Comparison of ENCODE assay signal across 30 mouse cellular contexts in the genomic region with DNA sequence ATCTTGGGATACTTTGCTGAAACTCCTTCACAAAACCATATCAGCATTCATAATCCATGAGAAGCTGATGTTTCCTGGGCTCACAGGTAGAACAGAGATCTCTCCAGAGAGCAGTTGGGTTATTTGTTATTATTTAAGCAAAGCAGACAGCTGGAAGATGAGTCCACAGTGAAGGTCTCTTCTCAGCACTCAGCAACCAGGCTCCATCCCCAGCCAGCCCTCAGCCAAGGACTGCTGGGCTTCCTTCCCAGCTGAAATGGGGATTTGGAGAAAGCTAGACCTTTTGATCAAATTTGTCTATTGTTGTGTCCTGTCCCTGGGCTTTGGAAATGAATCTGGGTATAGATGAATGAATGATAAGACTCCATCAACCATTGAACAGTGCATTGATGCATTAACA.
DNase-seq lines count a peak whose midpoint lies in the region; ATAC-seq lines count a peak whose summit lies in the region.
"Had no signal": no experiment of that assay in that cellular context is flagged by ENCODE, and none has a peak within 500 bp of the region (broad histone marks: within the 10 kb centered on the region; RNA-seq: fewer than 3 reads in every experiment).

No protein-coding gene starts in this region.

- no peak overlapping the region for H3K9ac ChIP-seq in heart, embryonic 12.5 days
- H3K9ac ChIP-seq: embryonic facial prominence, embryonic 13.5 days; forebrain, embryonic 13.5 days; heart, embryonic 13.5 days; hindbrain, embryonic 14.5 days had no signal

- 0 out of 2 replicates have a peak, but pooled peaks cover 3% of the 10 kb centered on the region for H3K4me1 ChIP-seq in heart, embryonic 12.5 days (replicated peaks)
- H3K4me1 ChIP-seq: embryonic facial prominence, embryonic 10.5 days; embryonic facial prominence, embryonic 13.5 days had no signal

- H3K4me2 ChIP-seq in heart, embryonic 12.5 days: no peak overlapping the region
- H3K4me2 ChIP-seq: embryonic facial prominence, embryonic 13.5 days; forebrain, embryonic 13.5 days; heart, embryonic 13.5 days; hindbrain, embryonic 14.5 days had no signal

- H3K36me3 ChIP-seq in heart, embryonic 12.5 days: no peaks in the 10 kb centered on the region
- H3K36me3 ChIP-seq: embryonic facial prominence, embryonic 10.5 days; embryonic facial prominence, embryonic 13.5 days; forebrain, embryonic 10.5 days; heart, embryonic 13.5 days had no signal

- no peak overlapping the region for H3K4me3 ChIP-seq in heart, embryonic 12.5 days
- H3K4me3 ChIP-seq: embryonic facial prominence, embryonic 10.5 days; embryonic facial prominence, embryonic 13.5 days; erythroblast, embryonic 14.5 days; forebrain, embryonic 10.5 days; forebrain, embryonic 13.5 days; heart, embryonic 13.5 days had no signal

- ATAC-seq in heart, embryonic 12.5 days (ENCODE audit: insufficient number of reproducible peaks, low FRiP score): no peak
- ATAC-seq: forebrain, embryonic 13.5 days; forebrain, embryonic 16.5 days; hindbrain, postnatal 0 days; inflammation-experienced regulatory T-cells, adult 6 months; intestine, embryonic 16.5 days; Patski had no signal

- H3K27ac ChIP-seq in heart, embryonic 12.5 days (ENCODE audit: poor library complexity, severe bottlenecking): no peak overlapping the region
- H3K27ac ChIP-seq: embryonic facial prominence, embryonic 10.5 days; embryonic facial prominence, embryonic 13.5 days; forebrain, embryonic 10.5 days; forebrain, embryonic 13.5 days; heart, embryonic 13.5 days; hindbrain, embryonic 14.5 days; hindbrain, postnatal 0 days had no signal

- DNase-seq in cerebellum, postnatal 14 days: peak; percentile 29 to 42
- DNase-seq in cerebellum, adult 11 months: no peak
- DNase-seq in heart, adult 11 months: peak; percentile 73
- DNase-seq in gastrocnemius, postnatal 25 days: peak; percentile 16
- DNase-seq in ovary, postnatal 14 days (ENCODE audit: low spot score): no peak
- DNase-seq: adrenal gland, adult 2 months; adrenal gland, postnatal 14 days; B cell, adult 2 months; cerebellum, adult 11-12 months; cerebellum, adult 8-10 months; embryo, embryonic 11 days; heart, adult 18-20 months; heart, postnatal 4 days; kidney, adult 18-20 months; kidney, adult 9 months had no signal

- H3K27me3 ChIP-seq in heart, embryonic 12.5 days (replicated peaks): no peaks in the 10 kb centered on the region
- H3K27me3 ChIP-seq: CH12.LX; embryonic facial prominence, embryonic 13.5 days; forebrain, embryonic 13.5 days; heart, embryonic 13.5 days; Patski had no signal

- H3K9me3 ChIP-seq in heart, embryonic 12.5 days (replicated peaks): no peaks in the 10 kb centered on the region
- H3K9me3 ChIP-seq: embryonic facial prominence, embryonic 10.5 days; embryonic facial prominence, embryonic 13.5 days; forebrain, embryonic 10.5 days; forebrain, embryonic 13.5 days; G1E; heart, embryonic 13.5 days had no signal

Comparison
In these comparisons a context has a peak if more than half of its experiments do, and no peak if none do; other contexts are left out.
1. DNase-seq: peak in cerebellum, postnatal 14 days (2 of 2), heart, adult 11 months (single experiment) and gastrocnemius, postnatal 25 days (single experiment); none in cerebellum, adult 11 months (single experiment) and ovary, postnatal 14 days (single experiment).